Mouse (Mus musculus) cerebellum, adult 11 months (tissue): ENCODE measurements around the gene Krt24.
A peak's percentile ranks its signal among the peaks of the same experiment; 100 is the strongest.
"Not testable (repeated sequence)": the region's sequence is repeated elsewhere in the genome, so short reads cannot be mapped to it uniquely, and the experiment has no call there.

Source experiments
- DNase-seq: peaks from one replicate; pipeline ENCODE4 v3.0.0; 2022

The Krt24 gene

DNA sequence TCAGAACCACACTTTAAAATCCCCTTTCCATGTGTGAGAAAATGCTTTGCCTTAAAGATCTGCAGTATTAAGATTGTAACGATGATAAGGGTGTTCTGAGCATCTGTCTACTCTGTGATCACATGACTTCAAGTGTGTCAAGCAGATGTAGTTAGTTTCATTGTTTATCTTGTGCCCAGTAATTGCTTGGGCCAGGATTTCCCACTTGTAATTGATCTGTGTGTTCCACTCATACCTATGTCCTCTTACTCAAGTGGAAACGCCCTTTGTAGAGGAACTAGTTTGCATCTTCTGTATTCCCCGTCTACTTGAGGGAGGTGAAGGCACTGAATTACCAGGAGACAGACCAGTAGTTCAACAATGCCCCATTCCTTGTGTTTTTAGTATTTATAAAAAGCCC, 34.4 kb downstream of the Krt24 start:
- no peak for DNase-seq

DNA sequence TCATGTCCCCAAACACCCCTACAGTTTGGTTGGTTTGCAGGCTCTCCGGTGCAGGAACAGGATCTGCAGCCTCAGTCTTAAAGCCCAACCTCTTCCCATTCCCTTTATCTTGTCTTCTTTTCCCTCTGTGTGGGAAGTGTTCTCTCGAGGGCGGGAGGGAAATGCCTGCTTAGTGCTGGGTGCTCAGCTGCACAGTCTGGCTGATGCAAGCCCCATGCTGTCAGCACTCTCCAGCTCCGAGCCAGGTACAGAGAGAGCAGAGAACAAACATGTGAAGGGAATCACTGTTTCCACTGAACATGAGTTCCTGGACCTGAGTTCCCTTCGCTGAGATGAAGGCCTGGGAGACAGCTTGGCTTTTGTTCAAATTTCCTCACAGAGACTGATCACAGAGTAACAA, 34.8 kb downstream of the Krt24 start:
- DNase-seq, result no peak

DNA sequence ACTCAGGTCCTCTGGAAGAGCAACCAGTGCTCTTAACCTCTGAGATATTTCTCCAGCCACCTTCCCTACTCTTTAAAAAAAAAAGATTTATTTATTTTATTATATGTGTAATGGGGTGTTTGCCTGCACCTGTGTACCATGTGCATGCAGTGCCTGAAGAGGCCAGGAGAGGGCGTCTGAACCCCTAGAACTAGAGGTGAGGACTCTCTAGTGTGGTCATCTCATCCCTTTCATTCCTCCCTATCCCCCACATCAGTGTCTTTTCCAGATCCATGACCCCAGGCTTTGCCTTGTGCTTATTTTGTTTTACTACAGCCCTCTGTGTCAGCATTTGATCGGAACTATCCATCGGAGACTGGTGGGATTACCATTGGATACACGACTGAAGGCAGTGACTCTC, 35.9 kb downstream of the Krt24 start:
- DNase-seq, result peak; percentile 66

DNA sequence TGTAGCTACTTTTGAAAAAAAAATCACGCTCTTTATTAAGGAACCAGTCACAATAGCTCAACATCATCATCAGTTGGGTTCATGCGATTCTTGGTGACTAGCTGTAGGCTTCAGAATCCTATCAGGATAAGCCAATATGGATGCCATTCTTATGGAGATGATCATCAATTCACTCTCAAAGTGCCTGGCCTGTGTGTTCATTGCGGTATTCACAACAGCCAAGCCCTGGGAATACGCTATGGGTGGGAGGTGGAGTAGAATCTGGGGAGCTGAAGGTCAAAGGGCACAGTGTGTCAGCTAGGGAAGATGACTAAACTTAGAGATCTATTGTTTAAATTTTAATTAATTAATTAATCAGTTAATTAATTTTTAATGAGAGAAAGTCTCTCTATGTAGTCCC, 37.1 kb downstream of the Krt24 start:
- DNase-seq, result no peak

DNA sequence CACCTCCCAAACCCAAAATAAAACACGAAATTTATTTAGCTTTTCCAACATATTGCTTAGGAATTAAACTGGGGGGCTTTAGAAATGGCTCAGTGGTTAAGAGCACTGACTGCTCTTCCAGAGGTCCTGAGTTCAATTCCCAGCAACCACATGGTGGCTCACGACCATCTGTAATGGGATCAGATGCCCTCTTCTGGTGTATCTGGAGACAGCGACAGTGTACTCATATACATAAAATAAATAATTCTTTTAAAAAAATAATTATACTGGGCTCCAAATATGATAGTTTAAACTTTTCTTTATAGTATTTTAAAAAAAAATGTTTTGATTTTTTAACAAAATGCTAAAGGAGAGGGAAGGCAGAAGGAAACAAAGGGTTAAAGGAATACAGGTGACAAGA, 40.5 kb downstream of the Krt24 start:
- DNase-seq, result not testable (repeated sequence)

DNA sequence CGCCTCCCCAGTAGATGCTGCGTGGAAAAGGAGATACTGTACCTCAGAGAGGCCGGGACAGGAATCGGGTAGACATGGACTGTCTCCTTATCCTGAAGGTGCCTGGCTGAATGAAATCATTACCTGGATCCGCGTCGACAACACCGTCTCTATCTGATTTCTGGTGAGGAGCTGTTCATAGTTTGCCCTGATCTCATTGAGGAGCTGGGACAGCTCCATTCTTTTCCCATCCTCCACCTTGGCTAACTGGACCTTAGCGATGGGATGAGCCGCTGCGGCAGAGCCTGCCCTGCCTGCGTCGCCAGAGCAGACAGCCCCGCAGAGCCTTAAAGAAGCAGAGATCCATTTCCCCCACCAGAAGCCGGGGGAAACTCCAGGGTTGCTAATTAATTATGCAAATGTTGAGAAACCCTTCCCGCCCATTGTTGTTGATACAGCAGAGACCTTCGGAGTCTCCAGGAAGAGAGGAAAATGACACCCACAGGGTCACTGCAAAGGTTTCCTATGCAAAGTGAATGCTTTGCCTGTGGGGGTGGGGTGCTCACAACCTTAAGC, 41.2 kb downstream of the Krt24 start, which contains the start of gene Krt222:
TSS of gene Krt222 (minus strand) at position 266 of the 555 bp plus-strand sequence.
- DNase-seq, result peak; percentile 63

DNA sequence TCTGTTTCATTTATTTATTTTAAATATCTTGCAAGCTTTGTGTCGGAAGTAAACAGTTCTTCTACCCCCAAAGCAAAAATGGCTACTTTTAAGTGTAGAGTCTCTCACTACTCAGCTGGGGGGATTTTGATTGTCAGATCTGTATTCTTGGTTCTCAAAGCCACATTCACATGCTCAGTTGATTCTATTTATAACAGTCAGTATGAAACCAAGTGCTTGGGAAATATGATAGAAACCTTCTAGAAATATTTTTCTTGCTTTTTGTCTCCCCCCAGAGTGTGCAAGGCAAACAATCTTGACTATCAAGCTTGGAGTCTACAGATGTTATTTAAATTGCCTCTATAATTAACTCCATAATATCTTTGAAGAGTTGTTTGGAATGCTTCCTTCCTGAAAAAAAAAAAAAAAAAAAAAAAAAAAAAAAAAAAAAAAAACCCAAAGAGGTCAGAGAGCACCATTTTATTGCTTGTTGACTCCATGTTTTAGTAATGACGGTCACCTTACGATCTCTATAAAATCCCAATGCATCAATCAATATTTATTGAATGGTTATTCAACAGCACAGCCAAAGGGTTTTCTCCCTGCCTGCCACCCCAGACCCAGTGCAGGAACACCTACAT, 41.8 kb downstream of the Krt24 start:
- no peak for DNase-seq

DNA sequence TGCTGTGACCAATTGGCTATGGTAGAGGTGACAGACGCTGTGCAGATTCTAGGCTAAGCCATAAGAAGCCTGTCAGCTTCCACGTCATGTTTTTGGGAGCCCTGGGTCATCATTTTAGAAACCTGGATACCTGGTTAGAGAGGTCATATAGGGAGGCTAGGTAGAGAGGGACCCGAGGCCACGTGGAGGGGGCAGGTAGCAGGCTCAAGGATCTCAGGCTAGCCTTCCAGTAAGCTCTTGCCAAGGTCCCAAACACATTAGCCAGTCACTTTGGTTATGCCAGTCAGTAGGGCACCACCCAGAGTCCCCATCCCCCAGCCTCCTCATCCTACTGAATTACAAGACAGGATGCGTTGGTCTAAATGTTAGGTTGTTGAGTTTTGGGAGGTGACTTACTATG, 43.0 kb downstream of the Krt24 start:
- DNase-seq, result no peak

DNA sequence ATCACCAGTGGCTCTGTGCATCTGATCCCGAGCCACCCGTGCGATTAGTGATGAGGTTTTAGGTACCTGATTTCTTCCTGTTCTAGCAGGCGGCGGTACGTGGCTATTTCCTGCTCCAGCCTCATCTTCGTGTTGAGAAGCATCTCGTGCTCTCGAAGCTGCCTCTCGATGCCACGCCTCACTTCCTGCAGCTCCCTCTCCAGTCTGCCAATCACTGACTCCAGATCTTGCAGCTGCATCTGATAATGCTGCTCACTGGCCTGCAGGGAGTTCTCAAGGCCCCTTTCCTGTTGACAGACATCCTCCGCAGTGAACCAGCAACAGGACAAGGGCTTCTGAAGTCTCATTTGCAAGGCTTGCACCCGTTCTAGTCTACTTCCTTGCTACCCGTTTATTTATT, 46.6 kb downstream of the Krt24 start:
- DNase-seq, result no peak

DNA sequence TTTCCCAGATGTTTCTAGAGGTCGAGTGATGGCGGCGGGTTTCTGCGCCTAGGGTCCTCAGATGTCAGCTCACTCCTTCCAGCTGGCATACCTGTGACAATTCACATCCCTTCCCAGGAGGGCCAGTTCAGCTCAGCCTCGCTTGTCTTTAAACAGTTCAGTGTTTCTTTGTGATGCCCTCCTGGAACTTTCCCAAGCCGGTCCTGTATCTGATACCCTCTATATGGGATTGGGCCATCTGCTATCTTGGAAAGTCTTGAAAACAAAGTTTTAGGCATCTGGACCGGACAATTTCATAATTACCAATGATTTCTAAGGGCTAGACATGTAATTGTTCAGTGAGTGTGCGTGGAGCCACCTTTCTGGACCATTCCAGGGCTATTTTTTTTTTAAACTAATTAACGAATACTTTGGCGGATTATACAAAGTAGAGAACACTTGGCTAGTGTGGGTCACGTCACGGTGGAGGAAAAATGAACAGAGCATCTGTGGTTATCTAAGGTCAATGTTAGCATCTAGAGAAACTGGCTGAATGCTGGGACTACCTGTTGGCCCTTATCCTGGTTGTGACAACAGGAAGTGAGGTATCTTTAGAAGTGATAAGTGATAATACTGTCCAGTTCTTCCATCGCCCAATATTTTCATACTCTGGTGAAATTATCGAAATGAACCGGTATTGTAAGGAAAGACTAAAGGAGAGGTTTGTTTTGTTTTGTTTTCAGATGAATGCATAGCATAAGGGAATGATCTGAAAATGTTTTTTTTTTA, 53.8 kb downstream of the Krt24 start:
- DNase-seq, result no peak

DNA sequence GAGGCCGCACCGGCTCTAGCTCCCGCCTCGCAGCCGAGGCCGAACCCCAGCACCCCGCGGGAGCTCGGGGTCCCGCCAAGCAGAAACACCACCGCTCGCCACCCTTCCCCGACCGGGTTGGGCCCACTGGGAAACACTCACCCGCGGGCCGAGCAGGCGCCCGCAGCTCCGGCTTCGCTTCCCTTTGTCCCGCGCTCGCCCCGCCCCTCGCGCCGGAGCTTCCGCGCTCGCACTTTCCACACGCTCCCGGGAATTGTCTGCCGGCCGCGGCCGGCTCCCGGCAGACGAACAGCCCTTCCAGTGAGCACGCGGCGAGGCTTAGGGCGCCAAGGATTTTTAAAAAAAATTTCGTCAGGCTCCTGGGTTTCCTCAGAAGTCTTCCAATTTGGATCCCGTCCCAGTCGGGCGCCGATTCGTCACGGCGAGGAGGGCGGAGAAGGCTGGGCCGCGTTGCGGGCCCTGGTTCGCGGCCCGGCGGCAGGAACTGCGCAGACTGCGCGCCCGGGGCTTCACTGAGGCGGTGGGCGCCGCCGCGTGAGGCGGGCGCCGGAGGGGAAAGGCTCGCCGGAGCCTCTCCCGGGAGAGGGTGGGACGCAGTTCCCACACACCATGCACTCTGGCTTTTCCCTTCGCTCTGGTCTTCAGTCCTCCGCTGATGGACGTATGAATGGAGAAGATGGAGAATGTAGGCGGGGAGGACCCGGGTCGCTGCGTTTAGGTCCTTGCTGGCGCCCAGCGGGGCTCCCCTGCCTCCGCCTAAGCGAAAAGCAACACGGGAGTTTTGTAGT, 54.6 kb downstream of the Krt24 start, which contains the start of gene Smarce1:
TSS of gene Smarce1 (minus strand) at position 757 of the 788 bp plus-strand sequence.
- peak; percentile 73 for DNase-seq
